Mouse (Mus musculus): Measurements from ENCODE around the gene Nop2.
A peak's percentile ranks its signal among the peaks of the same experiment; 100 is the strongest.

GRCm38 (mm10) chr6:125145001-125145400, 13.3 kb downstream of the Nop2 start, which contains the start of gene Iffo1:
- TF ChIP-seq CTCF (IDR thresholded peaks at IDR 0.05; ENCODE audit: low read depth) (peak; percentile 74), EP300 (optimal IDR thresholded peaks at IDR 0.05) (no peak)

Measured in stomach, postnatal 0 days (tissue).